Mouse (Mus musculus): ENCODE measurements around the gene Prelid1.

The Prelid1 gene

GRCm38 (mm10) chr13:55319931-55320533, at the start of gene Prelid1:
Gene Prelid1 (plus strand): TSS chr13:55320500.
- no peak for DNase-seq (ENCODE audit: low spot score)

- DNase-seq (ENCODE audit: low spot score), result no peak
These were observed 43.1 kb upstream of the Prelid1 start for GRCm38 (mm10) chr13:55277203-55277602.

GRCm38 (mm10) chr13:55277646-55278045, 42.7 kb upstream of the Prelid1 start:
- no peak for DNase-seq (ENCODE audit: low spot score)

GRCm38 (mm10) chr13:55288854-55289253, 31.4 kb upstream of the Prelid1 start:
- no peak for DNase-seq (ENCODE audit: low spot score)

GRCm38 (mm10) chr13:55296760-55297159, 23.5 kb upstream of the Prelid1 start:
- no peak for DNase-seq (ENCODE audit: low spot score)

GRCm38 (mm10) chr13:55300913-55301312, 19.4 kb upstream of the Prelid1 start:
- no peak for DNase-seq (ENCODE audit: low spot score)

- no peak for DNase-seq (ENCODE audit: low spot score)
These were observed 8.2 kb upstream of the Prelid1 start for GRCm38 (mm10) chr13:55312028-55312630.

- DNase-seq (ENCODE audit: low spot score), result no peak
These were observed 7.2 kb upstream of the Prelid1 start for GRCm38 (mm10) chr13:55313051-55313450.

GRCm38 (mm10) chr13:55314891-55315412, 5.3 kb upstream of the Prelid1 start:
- DNase-seq (ENCODE audit: low spot score), result no peak

GRCm38 (mm10) chr13:55318351-55318750, 1.9 kb upstream of the Prelid1 start:
- DNase-seq (ENCODE audit: low spot score), result no peak

- peak; percentile 88 for DNase-seq (ENCODE audit: low spot score)
These were observed 1.3 kb downstream of the Prelid1 start, which contains the start of gene Rab24 for GRCm38 (mm10) chr13:55321434-55322129. Gene Rab24 (minus strand): TSS chr13:55321946.

GRCm38 (mm10) chr13:55322130-55322825, 2.0 kb downstream of the Prelid1 start:
- peak; percentile 16 for DNase-seq (ENCODE audit: low spot score)

- DNase-seq (ENCODE audit: low spot score), result peak; percentile 15
These were observed 5.3 kb downstream of the Prelid1 start for GRCm38 (mm10) chr13:55325596-55325995.

GRCm38 (mm10) chr13:55327169-55327568, 6.9 kb downstream of the Prelid1 start:
- DNase-seq (ENCODE audit: low spot score), result no peak

- DNase-seq (ENCODE audit: low spot score), result peak; percentile 74
These were observed 7.3 kb downstream of the Prelid1 start for GRCm38 (mm10) chr13:55327633-55328032.

GRCm38 (mm10) chr13:55328171-55328570, 7.9 kb downstream of the Prelid1 start:
- no peak for DNase-seq (ENCODE audit: low spot score)

- DNase-seq (ENCODE audit: low spot score), result no peak
These were observed 8.3 kb downstream of the Prelid1 start for GRCm38 (mm10) chr13:55328641-55329040.

- no peak for DNase-seq (ENCODE audit: low spot score)
These were observed 8.9 kb downstream of the Prelid1 start for GRCm38 (mm10) chr13:55329109-55329682.

GRCm38 (mm10) chr13:55329683-55330566, 9.6 kb downstream of the Prelid1 start, which contains the start of gene Mxd3:
Gene Mxd3 (minus strand): TSS chr13:55329823.
- peak; percentile 78 for DNase-seq (ENCODE audit: low spot score)

GRCm38 (mm10) chr13:55330567-55331400, 10.5 kb downstream of the Prelid1 start:
- peak; percentile 65 for DNase-seq (ENCODE audit: low spot score)
